Mouse (Mus musculus): ENCODE results near the gene Usp36.

DNA sequence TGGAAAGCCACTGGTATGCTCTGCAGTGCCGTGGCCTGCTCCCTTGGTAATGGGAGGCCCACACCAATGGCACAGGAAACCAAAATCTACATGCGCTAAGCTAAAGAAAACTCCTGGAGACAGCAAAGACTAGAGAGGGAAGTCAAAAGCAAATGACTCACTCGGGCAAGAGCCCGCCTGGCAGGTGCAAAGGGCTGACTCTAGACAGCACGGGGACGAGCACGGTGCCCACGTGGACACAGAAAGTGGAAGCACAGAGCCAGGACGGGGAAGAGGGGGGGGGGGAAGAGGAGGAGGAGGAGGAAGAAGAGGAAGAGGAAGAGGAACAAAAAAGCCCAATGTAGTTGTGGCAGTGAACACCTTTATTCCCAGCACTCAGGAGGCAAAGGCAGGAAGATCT, 15.0 kb downstream of the Usp36 start:
- no peak for TF ChIP-seq CTCF (IDR thresholded peaks at IDR 0.05; ENCODE audit: control insufficient read depth, insufficient read depth, insufficient replicate concordance, low read depth, low read length)
- no peak for TF ChIP-seq POLR2A (IDR thresholded peaks at IDR 0.05; ENCODE audit: control insufficient read depth, low read depth, low read length)

Data from testis, adult 2 months (tissue).